Mouse (Mus musculus): Measurements from ENCODE around the gene Csnk1g2.

DNA sequence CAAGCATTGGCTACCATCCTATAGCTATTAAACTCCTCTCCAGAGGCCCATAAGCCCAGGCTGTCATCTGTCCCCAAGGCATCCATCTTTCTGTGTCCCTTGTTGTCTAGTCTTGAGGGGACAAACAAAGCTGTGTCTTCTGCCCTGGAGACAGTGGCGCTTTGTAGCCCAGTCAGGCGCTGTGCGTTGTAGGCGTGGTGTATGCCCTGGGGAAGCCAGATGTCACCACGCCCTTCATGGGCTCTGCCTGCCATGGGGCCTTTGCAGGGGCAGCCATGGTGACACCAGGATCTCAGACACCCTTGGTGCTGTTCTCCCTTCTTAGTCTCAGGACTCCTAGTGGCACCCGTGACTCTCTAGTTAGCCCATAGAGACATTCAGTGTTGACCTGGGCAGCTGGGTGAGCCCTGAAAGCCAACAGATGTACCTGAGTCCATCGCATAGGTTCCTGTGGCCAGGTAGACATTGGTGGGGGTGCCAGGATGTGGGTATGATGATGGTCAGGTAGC is 18.6 kb upstream of the Csnk1g2 start:
- TF ChIP-seq POLR2A (IDR thresholded peaks at IDR 0.05; ENCODE audit: low read depth, low read length) (no peak), CTCF (IDR thresholded peaks at IDR 0.05; ENCODE audit: extremely low read depth, insufficient read depth, insufficient read length, insufficient replicate concordance) (no peak)
